Mouse (Mus musculus): ENCODE results near the gene Aldh1a7. TPM values are rescaled to one million over a fixed set of nuclear protein-coding genes. Genes with fewer than 3 reads are reported as not detected.

Aldh1a7 gene
- polyA plus RNA-seq (2012; rRNA removed; ENCODE audit: low replicate concordance), result 14.0 and 32.8 TPM in 2 replicates

GRCm38 (mm10) chr19:20727381-20727780, at the start of gene Aldh1a7:
TSS of gene Aldh1a7 (minus strand) at chr19:20727562.

Other genes with a start within 250 kb of the Aldh1a7 start
- 10.8 and 43.7 TPM in 2 replicates for gene Aldh1a1, start 234.8 kb downstream of the Aldh1a7 start, polyA plus RNA-seq (2012; rRNA removed; ENCODE audit: low replicate concordance)
- gene Tmc1, start 226.6 kb upstream of the Aldh1a7 start, polyA plus RNA-seq (2012; rRNA removed; ENCODE audit: low replicate concordance), result not detected in 2 replicates

Data from mammary gland, adult 2 months (tissue).